Mouse (Mus musculus) leukemia stem cell, adult 10-12 weeks (primary cell): ENCODE data around the gene Ankrd39. TPM values are rescaled to one million over a fixed set of nuclear protein-coding genes. Genes with fewer than 3 reads are reported as not detected.

Experiments used
- polyA plus RNA-seq: library from polyadenylated mRNA; stranded (reverse); fragments of >175 nt; gene quantifications from 2 replicates; pipeline ENCODE4 v1.2.3, GENCODE M21; 2012; ENCODE audit warnings: low replicate concordance

Gene Ankrd39
- polyA plus RNA-seq = 4.4 and 8.5 TPM in 2 replicates

GRCm38 (mm10) chr1:36546888-36547471 lies at the start of gene Ankrd39:
Gene Ankrd39 (minus strand): TSS chr1:36547445.

GRCm38 (mm10) chr1:36558031-36558993 lies 11.1 kb upstream of the Ankrd39 start, which contains the start of gene Sema4c:
Gene Sema4c (minus strand): TSS chr1:36558349.

GRCm38 (mm10) chr1:36539186-36539585 lies 8.1 kb downstream of the Ankrd39 start, which contains the start of gene Gm42417:
Gene Gm42417 (minus strand): TSS chr1:36539429.

GRCm38 (mm10) chr1:36536783-36537182 lies 10.5 kb downstream of the Ankrd39 start, which contains the start of gene Ankrd23:
Gene Ankrd23 (minus strand): TSS chr1:36536883.

GRCm38 (mm10) chr1:36511289-36512021 lies 35.8 kb downstream of the Ankrd39 start, which contains the start of gene Cnnm3:
Gene Cnnm3 (plus strand): TSS chr1:36511867.

Other genes with a start within 250 kb of the Ankrd39 start
- 39.1 and 55.7 TPM in 2 replicates for gene Arid5a, start 239.7 kb downstream of the Ankrd39 start, polyA plus RNA-seq
- gene Kansl3, start 178.3 kb downstream of the Ankrd39 start, polyA plus RNA-seq = 7.5 and 26.5 TPM in 2 replicates
- gene Fer1l5, start 175.2 kb downstream of the Ankrd39 start, polyA plus RNA-seq = not detected in 2 replicates
- gene Lman2l, start 102.2 kb downstream of the Ankrd39 start, polyA plus RNA-seq = 4.5 and 5.6 TPM in 2 replicates
- gene Cnnm4, start 75.8 kb downstream of the Ankrd39 start, polyA plus RNA-seq = 0.69 and 1.3 TPM in 2 replicates
- gene Cnnm3, start 35.6 kb downstream of the Ankrd39 start, polyA plus RNA-seq = 17.9 and 18.7 TPM in 2 replicates
- gene Ankrd23, start 10.6 kb downstream of the Ankrd39 start, polyA plus RNA-seq = 7.4 and 13.1 TPM in 2 replicates
- not detected in 2 replicates for gene Gm42417, start 8.0 kb downstream of the Ankrd39 start, polyA plus RNA-seq
- gene Sema4c, start 10.9 kb upstream of the Ankrd39 start, polyA plus RNA-seq = 0.53 and 4.0 TPM in 2 replicates
- gene Fam178b, start 135.7 kb upstream of the Ankrd39 start, polyA plus RNA-seq = 1.3 TPM in 1 of 2 replicates, not detected in the other
- gene Cox5b, start 144.0 kb upstream of the Ankrd39 start, polyA plus RNA-seq = 890 and 1,069 TPM in 2 replicates
- gene 4933424G06Rik, start 162.7 kb upstream of the Ankrd39 start, polyA plus RNA-seq = not detected in 2 replicates
- 41.9 and 49.7 TPM in 2 replicates for gene Actr1b, start 167.0 kb upstream of the Ankrd39 start, polyA plus RNA-seq
- 12.6 and 14.5 TPM in 2 replicates for gene Zap70, start 214.4 kb upstream of the Ankrd39 start, polyA plus RNA-seq